ENCODE assay signal across 9 mouse cellular contexts in the genomic region with DNA sequence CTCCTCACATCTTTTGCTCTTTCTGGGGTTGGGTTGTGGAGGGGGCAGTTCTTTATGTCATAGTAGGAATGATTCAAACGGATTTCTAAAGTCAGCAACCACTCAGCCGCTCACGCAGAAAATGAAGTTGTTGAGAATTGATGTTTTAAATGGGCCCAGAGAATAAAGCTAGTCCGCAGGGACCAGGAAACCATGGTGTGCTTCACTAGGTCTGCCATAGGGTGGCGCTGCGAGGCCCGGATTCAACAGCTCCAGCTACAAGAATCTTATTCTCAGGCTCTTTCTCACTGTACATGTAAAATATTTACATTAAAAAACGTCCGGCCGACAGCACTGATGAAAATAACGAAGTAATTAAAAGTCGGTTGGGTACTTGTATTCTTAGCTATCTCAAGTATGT.
DNase-seq lines count a peak whose midpoint lies in the region; ATAC-seq and TF ChIP-seq lines count a peak whose summit lies in the region.
"Had no signal": no experiment of that assay in that cellular context is flagged by ENCODE, and none has a peak within 500 bp of the region (broad histone marks: within the 10 kb centered on the region; RNA-seq: fewer than 3 reads in every experiment).

No protein-coding gene starts in this region.

- H3K9me3 ChIP-seq in kidney, postnatal 0 days (replicated peaks; ENCODE audit: low read length), result no peaks in the 10 kb centered on the region
- H3K9me3 ChIP-seq in kidney, embryonic 16.5 days (ENCODE audit: low read length), result no peaks in the 10 kb centered on the region
- no peaks in the 10 kb centered on the region for H3K9me3 ChIP-seq in forebrain, embryonic 14.5 days (replicated peaks; ENCODE audit: control insufficient read depth, low read length)
- H3K9me3 ChIP-seq: limb, embryonic 15.5 days had no signal

- peak; percentile 81 for DNase-seq in kidney, postnatal 0 days (ENCODE audit: low spot score)
- DNase-seq in adrenal gland, postnatal 36 days, result peak; percentile 13 to 29
- peak; percentile 76 for DNase-seq in forebrain, embryonic 14.5 days (ENCODE audit: low spot score)
- peak; percentile 23 to 69 for DNase-seq in layer of hippocampus, adult 18-20 months (ENCODE audit: low spot score in 2 of 2)
- DNase-seq in mesoderm, embryonic 11.5 days (ENCODE audit: low read depth, low spot score), result peak; percentile 73
- peak; percentile 13 for DNase-seq in telencephalon, adult 2 months (ENCODE audit: low read depth, low spot score)
- DNase-seq in spleen, postnatal 14 days (ENCODE audit: low spot score in 2 of 2), result no peak

- no peak overlapping the region for H3K9ac ChIP-seq in kidney, postnatal 0 days (ENCODE audit: low read depth, low read length)
- H3K9ac ChIP-seq in kidney, embryonic 16.5 days (replicated peaks; ENCODE audit: low read length), result no peak overlapping the region
- no peak overlapping the region for H3K9ac ChIP-seq in forebrain, embryonic 14.5 days (ENCODE audit: low read length)
- H3K9ac ChIP-seq: limb, embryonic 15.5 days had no signal

- H3K4me1 ChIP-seq in kidney, postnatal 0 days (replicated peaks; ENCODE audit: insufficient read depth, low read length), result no peaks in the 10 kb centered on the region
- H3K4me1 ChIP-seq in kidney, embryonic 16.5 days (ENCODE audit: insufficient read depth, low read length), result no peaks in the 10 kb centered on the region
- no peaks in the 10 kb centered on the region for H3K4me1 ChIP-seq in forebrain, embryonic 14.5 days (ENCODE audit: control insufficient read depth, insufficient read depth, low read length)
- H3K4me1 ChIP-seq: limb, embryonic 15.5 days had no signal

- no peak overlapping the region for H3K4me3 ChIP-seq in kidney, postnatal 0 days (replicated peaks; ENCODE audit: low read depth, low read length)
- H3K4me3 ChIP-seq in kidney, embryonic 16.5 days (ENCODE audit: low read length), result no peak overlapping the region
- H3K4me3 ChIP-seq in forebrain, embryonic 14.5 days (ENCODE audit: low read depth, low read length), result no peak overlapping the region
- H3K4me3 ChIP-seq: limb, embryonic 15.5 days had no signal

- no peak overlapping the region for H3K27ac ChIP-seq in kidney, postnatal 0 days
- H3K27ac ChIP-seq in kidney, embryonic 16.5 days (ENCODE audit: low read length), result no peak overlapping the region
- no peak overlapping the region for H3K27ac ChIP-seq in forebrain, embryonic 14.5 days (ENCODE audit: low read depth, low read length)
- H3K27ac ChIP-seq: limb, embryonic 15.5 days had no signal

- WGBS in kidney, postnatal 0 days, result 12% methylated on average over 12 of the region's 12 CpGs
- 10% methylated on average over 12 of the region's 12 CpGs for WGBS in kidney, embryonic 16.5 days
- WGBS in forebrain, embryonic 14.5 days, result 9% methylated on average over 12 of the region's 12 CpGs

- H3K27me3 ChIP-seq in kidney, postnatal 0 days (ENCODE audit: insufficient read depth, low read length), result peaks cover 29% of the 10 kb centered on the region
- H3K27me3 ChIP-seq in kidney, embryonic 16.5 days (ENCODE audit: insufficient read depth, low read length), result peaks cover 55% of the 10 kb centered on the region
- no peaks in the 10 kb centered on the region for H3K27me3 ChIP-seq in forebrain, embryonic 14.5 days (replicated peaks; ENCODE audit: control insufficient read depth, insufficient read depth, low read length)

- H3K4me2 ChIP-seq in kidney, postnatal 0 days (ENCODE audit: low read length), result no peak overlapping the region
- H3K4me2 ChIP-seq in kidney, embryonic 16.5 days (replicated peaks; ENCODE audit: low read depth, low read length), result no peak overlapping the region
- no peak overlapping the region for H3K4me2 ChIP-seq in forebrain, embryonic 14.5 days (ENCODE audit: low read length)
- H3K4me2 ChIP-seq: limb, embryonic 15.5 days had no signal

- TF ChIP-seq CTCF in kidney, postnatal 0 days (IDR thresholded peaks at IDR 0.05; ENCODE audit: low read depth), result peak; percentile 76

- H3K36me3 ChIP-seq in kidney, postnatal 0 days (ENCODE audit: insufficient read depth, low read length), result no peaks in the 10 kb centered on the region
- no peaks in the 10 kb centered on the region for H3K36me3 ChIP-seq in kidney, embryonic 16.5 days (ENCODE audit: insufficient read depth, low read length)
- no peaks in the 10 kb centered on the region for H3K36me3 ChIP-seq in forebrain, embryonic 14.5 days (ENCODE audit: control insufficient read depth, insufficient read depth, low read length)
- H3K36me3 ChIP-seq: limb, embryonic 15.5 days had no signal

- ATAC-seq in kidney, postnatal 0 days (replicated peaks; ENCODE audit: low FRiP score, low read depth), result no peak
- no peak for ATAC-seq in kidney, embryonic 16.5 days (ENCODE audit: low FRiP score, low TSS enrichment)
- peak; percentile 79 for ATAC-seq in forebrain, embryonic 14.5 days

Comparison
In these comparisons a context has a peak if more than half of its experiments do, and no peak if none do; other contexts are left out.
1. DNase-seq: peak in kidney, postnatal 0 days (single experiment), adrenal gland, postnatal 36 days (2 of 2), forebrain, embryonic 14.5 days (single experiment), layer of hippocampus, adult 18-20 months (2 of 2), mesoderm, embryonic 11.5 days (single experiment) and telencephalon, adult 2 months (single experiment); none in spleen, postnatal 14 days (0 of 2).